Mouse (Mus musculus) effector memory CD4-positive, alpha-beta T cell, adult 7 months (primary cell): ENCODE measurements around the gene C2cd2. TPM values are rescaled to one million over a fixed set of nuclear protein-coding genes. Genes with fewer than 3 reads are reported as not detected.

Experiments
- polyA plus RNA-seq: library from polyadenylated mRNA; unstranded; fragments of 100-300 nt; shearing (Covaris generic); gene quantifications from one replicate; pipeline ENCODE4 v1.2.1, GENCODE M21; 2017

Gene C2cd2
- 5.2 TPM for polyA plus RNA-seq

GRCm38 (mm10) chr16:97962151-97962948 is at the start of gene C2cd2, which contains the start of gene Zbtb21:
C2cd2 (minus strand) TSS chr16:97962598.
Zbtb21 (minus strand) TSS chr16:97962622.

GRCm38 (mm10) chr16:97996616-97997382 is 34.4 kb upstream of the C2cd2 start, which contains the start of gene B230307C23Rik:
B230307C23Rik (plus strand) TSS chr16:97997315.

GRCm38 (mm10) chr16:97851741-97852319 is 110.6 kb downstream of the C2cd2 start, which contains the start of gene Prdm15:
Prdm15 (minus strand) TSS chr16:97851850.

Other genes with a start within 250 kb of the C2cd2 start
- gene Ripk4, start 198.8 kb downstream of the C2cd2 start, polyA plus RNA-seq = 0.94 TPM
- 22.0 TPM for gene Prdm15, start 110.7 kb downstream of the C2cd2 start, polyA plus RNA-seq
- gene Zbtb21, start within 50 bp of the C2cd2 start, polyA plus RNA-seq = 79.5 TPM
- 32.0 TPM for gene B230307C23Rik, start 34.7 kb upstream of the C2cd2 start, polyA plus RNA-seq
- 3.9 TPM for gene A630089N07Rik, start 119.9 kb upstream of the C2cd2 start, polyA plus RNA-seq